Mouse (Mus musculus) myocyte (in vitro differentiated cells): Measurements from ENCODE around the gene Ctdnep1.

Experiments used
- E2F4 ChIP-seq: IDR thresholded peaks from one replicate; pipeline ENCODE4 v1.6.1; 2011; ENCODE audit warnings: mild to moderate bottlenecking, control low read depth, moderate library complexity; ENCODE audit not compliant: insufficient read depth
- POLR2A ChIP-seq: IDR thresholded peaks from one replicate; pipeline ENCODE4 v1.6.1; 2011; ENCODE audit warnings: low read depth, mild to moderate bottlenecking, control low read depth, moderate library complexity; ENCODE audit not compliant: insufficient read length
- SRF ChIP-seq: IDR thresholded peaks from one replicate; pipeline ENCODE4 v1.6.1; 2011; ENCODE audit warnings: low read depth; ENCODE audit not compliant: control insufficient read depth, insufficient read length
- TCF3 ChIP-seq: IDR thresholded peaks from one replicate; pipeline ENCODE4 v1.6.1; 2011; ENCODE audit warnings: low read depth, control low read depth; ENCODE audit not compliant: insufficient read length
- USF1 ChIP-seq: IDR thresholded peaks from one replicate; pipeline ENCODE4 v1.6.1; 2011; ENCODE audit warnings: low read depth, mild to moderate bottlenecking, control low read depth, moderate library complexity

DNA sequence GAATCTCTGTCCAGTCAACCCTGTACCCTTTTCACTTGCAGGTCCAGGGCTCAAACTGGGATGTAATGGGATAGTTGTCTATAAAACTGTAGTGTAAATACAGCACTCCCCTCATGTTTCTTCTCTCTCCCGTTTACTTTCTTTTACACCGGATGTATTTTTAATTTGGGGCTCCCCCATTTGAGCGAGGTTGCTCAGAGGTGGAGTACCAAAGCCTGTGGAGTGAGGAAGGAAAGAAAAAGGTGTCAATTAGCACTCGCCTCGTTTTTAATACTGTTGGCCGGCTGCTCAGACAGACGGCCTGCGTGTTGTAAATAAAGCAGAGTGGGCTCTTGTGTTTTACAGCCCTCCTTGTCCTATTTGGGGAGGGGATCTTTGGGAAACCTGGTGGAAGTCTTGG is 18.7 kb downstream of the Ctdnep1 start:
- TF ChIP-seq POLR2A: no peak
- no peak for TF ChIP-seq E2F4
- TF ChIP-seq USF1: no peak
- TF ChIP-seq TCF3: no peak
- no peak for TF ChIP-seq SRF
